Mouse (Mus musculus) natural killer cell, adult 2 months (primary cell): ENCODE measurements around the gene Ado.

Experiments used
- DNase-seq, 2 experiments: peaks; one replicate each; pipeline ENCODE4 v3.0.0; 2022; ENCODE audit warnings: low spot score in 2 of 2

The Ado gene

DNA sequence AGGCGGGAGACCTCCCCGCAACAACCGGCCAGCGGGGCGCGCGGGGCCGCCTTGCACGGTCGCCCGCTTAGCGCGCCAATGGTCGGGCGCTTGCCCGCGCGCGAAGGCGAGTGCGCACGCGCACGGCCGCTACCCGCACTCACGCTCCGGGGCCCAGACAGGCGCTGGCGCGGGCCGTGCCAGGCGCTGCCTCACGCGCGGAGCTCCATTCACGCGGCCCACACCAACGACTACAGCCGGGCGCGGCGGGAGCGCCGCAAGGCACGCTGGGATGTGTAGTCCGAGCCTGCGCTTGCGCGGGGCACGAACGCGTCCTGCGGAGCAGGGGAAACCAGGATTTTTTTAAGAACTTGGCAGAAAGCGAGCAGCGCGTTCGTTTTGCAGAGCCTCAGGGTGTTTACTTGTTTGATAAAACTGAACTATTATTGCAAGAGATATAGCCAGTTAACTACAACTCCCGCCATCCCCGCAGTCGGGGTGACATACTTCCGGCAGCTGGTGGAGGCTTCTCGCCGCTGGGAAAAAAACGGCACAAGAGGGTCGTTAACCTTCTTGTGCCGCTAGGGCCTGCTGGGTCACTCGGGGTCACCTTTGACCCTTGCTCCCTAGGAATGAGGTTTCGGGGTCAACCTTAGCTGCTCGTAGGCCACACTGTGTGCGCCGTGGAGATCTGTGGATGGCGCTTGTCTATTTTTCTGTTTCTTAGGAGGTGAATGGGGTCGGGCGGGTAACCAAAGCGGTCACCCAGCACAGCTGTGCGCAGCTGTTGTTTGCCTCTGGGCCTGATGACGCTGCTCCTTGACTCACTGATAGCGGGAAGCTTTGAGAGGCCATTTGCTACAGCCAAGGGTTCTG lies at the start of gene Ado:
TSS of gene Ado (minus strand) at position 79 of the 855 bp plus-strand sequence.
- DNase-seq, result peak; percentile 81 to 82

DNA sequence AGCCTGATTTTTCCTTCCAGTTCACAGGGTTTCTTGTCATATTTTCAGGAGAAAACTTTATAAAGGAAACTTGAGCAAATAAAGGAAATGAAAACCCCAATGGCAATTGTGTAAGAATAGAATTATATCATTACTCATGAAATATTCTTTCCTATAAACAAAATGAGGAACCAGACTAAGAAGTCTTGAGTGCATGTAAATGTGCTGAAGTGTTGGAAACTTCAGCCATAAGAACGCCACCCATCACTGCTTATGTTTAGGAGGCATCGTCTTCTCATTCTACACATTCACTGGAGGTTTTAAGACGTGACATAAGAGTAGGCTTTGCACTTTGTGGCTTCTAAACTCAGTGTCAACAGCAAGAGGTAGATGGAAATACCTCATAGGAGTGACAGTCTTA lies 46.5 kb upstream of the Ado start:
- DNase-seq, result no peak

DNA sequence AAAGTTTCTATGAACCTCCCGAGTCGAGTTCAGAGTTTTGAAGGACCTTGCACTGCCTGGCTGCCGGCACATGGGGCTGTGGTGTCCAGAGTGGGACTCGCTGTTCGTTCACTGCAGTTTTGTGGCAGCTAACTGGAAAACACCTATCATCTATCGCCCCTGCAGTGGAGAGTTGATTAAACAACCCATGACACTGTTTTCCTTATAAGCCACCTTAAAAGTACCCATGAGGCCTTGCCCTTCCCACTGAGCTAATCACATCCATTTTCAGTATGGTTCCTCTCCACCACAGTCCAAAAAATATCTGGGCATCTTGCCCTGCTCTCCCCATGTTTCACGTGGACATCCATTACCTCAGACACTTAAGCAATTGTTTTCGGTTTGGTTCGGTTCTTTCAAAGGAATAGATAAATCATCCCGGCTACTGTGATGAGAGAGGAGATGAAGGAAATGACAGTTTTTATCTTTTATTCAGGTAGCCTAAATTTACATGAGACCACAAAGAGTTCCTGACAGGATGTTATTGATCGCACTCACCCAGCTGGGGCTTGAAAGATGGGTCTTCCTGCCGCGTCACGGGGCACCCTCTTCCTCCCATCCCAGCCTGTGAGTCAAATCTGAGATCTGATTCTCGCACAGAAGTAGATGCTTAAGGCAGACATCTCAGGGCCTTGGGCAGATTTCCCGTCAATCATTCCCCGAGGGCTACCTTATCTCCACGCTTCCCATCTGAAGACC lies 37.3 kb upstream of the Ado start:
- DNase-seq, result peak; percentile 45 to 68

DNA sequence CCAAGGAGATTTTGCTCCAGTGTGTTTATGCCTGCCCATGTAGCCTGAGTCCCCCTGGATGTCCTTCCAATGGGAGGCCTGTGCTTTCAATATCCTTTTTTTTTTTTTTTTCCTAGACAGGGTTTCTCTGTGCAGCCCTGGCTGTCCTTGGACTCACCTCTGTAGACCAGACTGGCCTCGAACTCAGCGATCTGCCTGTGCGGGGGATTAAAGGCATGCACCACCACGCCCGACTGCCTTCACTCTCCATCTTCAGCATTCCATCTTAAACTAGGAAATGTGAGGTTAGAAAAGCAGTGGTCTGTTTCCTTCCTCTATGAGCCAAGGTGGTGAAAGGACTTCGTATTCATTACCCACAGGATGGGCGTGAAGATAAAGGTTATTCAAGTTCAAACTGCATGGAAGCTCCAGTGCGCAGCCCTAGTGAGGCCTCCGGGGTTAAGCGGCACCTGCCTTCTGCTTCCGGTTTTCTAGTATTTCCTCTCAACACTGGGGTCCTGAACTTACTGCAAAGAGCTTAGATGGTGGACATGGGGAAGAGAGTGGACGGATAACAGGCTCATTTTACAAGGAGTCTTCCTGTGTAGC lies 33.0 kb upstream of the Ado start:
- peak; percentile 63 for DNase-seq

DNA sequence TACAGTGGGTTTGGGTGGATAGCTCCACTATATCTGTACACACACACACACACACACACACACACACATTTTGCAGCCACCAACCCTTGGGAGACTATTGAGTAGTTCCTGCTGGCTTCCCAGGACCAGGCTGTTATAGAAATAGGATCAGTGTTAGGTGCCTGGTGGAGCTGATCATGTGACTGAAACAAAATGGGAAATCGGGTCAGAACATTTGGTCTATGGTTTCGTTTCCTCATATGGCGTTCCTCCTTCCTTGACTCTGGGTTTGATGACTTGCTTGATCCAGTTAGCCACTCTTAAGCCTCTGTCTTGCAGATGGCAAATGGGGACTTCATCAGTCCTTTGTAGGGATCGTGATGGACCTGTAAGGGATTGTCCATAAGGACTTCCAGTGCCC lies 31.1 kb upstream of the Ado start:
- DNase-seq, result no peak

DNA sequence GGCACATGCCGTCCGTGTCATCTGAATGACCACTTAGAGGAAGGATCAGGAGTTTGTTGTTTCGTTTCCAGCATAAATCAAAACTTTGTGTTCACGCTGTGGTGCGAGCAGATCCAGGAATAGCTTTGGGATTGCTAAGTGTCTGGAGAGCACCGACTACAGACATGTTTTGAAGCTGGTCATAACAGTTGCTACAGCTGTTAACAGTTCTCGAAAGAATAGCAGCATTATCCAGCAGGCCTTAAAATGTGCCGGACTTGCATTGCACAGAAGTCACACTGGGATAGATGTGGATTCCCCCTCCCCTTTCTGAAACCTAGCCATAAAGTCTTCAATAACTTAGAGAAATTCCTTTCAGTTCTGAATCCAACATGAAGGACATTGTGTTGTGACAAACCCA lies 24.6 kb upstream of the Ado start:
- DNase-seq, result no peak

DNA sequence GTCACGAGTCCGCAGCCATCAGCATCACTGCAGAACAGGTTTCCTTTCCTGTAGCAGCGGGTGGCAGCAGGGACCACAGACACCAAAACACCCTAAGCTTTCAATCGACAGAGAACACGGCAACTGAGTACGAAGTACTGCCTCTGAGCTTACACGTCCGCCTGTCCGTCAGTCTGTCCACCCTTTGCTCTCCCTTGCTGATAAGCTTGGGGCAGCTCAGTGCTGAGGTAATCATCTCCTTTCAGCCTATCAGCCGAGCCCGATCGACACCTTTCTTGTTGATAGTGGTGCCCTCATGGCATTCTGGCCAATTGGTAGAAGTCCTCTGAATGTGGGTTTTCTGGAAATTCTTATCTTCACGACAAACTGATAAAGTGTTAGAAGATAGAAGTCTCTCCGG lies 22.7 kb upstream of the Ado start:
- no peak for DNase-seq

DNA sequence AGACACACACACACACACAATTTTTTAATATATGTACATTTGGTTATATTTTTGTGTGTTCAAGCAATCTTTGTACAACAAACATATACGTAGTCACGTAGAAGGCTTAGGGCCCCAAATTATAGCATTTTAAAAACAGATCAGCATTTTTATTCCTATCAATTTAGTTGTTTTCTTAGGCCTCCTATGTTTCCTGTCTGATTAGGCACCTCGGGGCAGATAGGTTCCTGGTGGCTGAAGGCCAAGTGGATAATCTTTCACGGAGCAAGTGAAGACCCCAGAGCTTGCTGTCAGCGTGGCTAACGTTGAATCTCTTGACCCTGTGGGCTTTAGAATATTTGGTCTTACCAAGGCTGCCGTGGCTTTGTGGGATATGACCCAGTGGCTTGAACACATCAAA lies 20.8 kb upstream of the Ado start:
- no peak for DNase-seq

DNA sequence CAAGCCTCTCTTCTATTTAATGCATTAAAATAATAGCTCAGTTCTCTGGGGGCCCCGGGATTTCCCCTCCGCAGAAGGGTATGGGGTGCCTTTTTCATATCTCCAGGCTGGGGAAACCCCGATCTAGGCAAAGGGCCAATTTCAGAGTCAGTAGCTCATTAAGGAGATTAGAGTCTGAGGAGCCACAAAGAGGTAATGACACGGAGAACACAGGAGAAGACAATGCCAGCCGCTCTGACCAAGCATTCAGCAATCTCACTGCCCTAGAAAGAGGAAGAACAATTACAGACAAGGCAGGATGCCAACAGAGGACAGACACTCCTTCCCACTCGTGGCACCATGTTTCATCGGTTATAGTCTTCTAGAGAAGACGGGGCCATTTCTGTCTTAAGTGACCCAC lies 17.3 kb upstream of the Ado start:
- DNase-seq, result peak; percentile 27 to 40

DNA sequence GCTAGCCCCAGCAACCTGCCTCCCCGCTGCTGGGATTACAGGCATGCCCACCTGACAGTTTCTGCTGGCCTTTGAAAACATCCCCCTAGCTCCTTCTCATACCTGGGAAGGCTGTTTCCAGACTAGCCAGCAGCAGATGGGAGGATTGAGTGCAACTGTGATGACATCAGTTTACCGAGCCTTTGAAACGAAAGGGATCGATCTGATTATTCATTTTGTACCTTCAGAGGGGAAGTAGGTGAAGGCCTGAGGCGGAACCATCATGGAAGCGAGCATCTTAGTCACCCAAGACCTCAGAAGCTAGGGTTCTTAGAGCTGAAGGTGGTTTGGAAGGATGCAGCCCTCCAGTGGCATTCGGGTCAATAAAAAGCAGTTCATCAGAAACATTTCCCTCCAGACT lies 15.8 kb upstream of the Ado start:
- no peak for DNase-seq

DNA sequence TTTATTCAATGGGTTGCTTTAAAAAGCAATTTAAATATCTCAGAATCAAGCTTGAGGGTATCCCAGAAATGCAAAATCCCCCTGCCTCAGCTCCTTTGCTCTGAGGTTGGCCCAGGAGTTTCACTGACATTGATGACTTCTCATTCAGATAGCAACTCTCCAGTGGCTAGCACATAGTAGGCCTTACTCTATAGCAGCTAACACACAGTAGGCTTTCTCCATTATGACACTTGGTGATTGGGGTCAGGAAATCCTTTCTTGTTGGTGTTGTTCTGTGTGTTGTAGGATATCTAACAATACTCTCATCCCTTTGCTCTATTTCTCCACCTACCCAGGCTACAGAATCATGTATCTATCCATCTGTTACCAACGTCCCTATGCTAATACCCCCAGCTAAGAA lies 12.4 kb upstream of the Ado start:
- no peak for DNase-seq

DNA sequence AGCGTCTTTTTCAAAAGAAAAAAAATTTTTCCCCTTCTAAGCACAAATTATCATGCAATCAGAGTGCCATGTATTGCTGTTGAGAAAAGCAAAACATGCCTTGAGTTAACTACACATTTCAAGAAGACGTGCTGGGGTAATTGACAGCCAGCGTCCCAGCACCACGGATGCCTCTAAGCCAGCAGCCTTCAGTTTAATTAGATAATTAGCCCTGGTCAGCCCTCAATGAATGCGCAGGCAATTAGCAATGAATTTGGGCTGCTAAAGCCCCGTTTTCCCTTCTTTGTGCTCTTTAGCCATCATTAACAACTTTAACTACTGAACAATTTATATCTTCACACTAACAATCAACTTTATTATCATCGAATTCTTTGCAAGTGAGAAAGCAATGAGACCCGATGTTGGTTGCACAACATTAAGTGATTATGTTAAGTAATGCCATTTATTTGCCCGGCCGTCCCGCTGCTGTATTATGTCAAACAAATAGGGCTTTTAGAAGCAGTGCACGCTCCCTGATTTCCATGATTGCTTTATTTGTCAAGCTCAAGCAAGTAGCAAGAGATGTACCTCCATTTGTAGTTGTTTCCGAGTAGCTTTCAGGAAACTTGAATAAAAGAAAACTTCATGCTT lies 11.1 kb upstream of the Ado start:
- no peak for DNase-seq

DNA sequence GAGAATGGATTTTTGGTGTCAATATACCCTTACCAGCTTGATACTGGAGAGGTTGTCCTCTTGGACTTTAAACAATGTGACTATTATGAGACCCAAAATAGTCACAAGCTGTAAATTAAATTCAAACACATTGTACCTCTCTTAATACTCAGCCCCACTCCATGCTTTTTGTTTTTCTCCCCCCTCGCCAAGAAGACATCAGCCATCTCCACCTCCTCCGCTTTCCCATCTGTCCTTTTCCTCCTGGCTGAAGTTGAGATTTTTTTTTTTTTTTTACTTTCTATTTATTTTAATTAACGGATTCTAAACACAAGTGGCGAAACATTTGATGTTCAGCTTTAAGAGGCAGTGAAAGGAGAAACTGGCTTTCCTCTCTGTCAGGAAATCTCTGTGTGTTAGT lies 9.3 kb upstream of the Ado start:
- no peak for DNase-seq

DNA sequence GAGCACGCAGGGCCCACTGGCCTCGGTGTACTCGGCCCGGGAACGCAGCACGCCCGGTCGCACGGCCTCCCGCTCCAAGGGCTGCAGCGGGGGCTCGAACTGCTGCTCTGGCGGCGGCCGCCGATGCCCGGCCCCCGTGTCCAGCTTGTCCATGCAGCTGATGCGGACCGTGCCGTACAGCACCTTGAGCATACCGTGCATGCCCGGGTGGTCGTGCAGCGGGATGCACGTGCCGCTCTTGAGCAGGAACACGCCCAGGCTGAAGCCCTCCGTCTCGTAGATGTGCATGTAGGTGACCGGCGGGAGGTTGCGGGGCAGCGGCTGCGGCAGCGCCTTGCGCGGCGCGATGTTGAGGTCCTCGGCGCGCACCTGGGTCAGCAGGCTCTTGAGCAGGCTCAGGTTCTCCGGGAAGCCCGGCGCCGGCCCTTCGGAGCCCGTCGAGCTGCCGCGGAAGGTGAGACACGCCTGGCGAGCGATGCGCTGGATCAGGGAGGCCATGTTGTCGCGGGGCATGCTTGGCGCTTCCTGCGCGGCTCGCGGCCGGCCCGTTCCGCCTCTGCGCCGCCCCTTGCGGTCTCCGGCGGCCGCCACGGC lies 397 bp downstream of the Ado start:
- peak; percentile 38 to 46 for DNase-seq

DNA sequence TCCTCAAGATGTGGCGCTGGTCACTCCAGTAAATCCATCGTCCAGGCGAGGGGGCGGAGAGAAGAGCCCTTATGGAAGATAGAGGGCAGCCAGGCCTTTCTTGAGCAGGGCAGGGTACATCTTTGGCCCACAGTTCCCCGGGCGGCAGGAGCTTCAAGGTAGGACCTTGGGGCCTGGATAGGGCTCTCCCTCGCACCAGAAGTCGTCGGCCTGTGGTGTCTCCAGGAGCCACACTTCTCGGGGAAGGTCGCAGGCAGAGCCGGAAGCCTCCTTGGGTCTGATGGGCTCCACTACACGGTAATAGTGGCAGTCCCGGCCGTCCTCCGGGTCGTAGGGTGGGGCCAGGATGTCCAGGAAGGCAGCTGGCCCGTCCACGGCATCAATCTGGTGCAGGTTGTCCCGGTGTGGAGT lies 900 bp downstream of the Ado start:
- DNase-seq, result no peak

DNA sequence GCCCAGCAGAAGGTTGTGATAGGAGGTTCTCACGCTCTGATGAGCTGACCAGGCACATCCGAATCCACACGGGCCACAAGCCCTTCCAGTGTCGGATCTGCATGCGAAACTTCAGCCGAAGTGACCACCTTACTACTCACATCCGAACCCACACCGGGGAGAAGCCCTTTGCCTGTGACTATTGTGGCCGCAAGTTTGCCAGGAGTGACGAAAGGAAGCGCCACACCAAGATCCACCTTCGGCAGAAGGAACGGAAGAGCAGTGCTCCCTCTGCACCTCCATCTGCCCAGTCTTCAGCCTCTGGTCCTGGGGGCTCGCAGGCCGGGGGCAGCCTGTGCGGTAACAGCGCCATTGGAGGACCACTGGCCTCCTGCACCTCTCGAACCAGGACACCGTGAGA lies 8.2 kb downstream of the Ado start:
- no peak for DNase-seq

DNA sequence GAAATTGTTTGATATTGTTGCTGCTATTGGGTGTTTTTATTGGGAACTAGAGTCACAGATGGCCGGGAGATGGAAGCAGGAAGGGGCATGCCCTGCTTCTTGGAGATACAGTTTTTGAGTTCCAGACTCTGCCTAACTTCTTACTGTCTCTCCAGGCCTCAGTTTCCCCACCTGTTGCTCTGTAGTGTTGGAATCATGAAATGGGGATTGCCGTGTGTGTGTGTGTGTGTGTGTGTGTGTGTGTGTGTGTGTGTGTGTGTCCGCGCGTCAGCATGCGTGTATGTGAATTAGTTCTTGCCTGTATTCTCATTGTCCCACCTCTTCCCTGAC lies 9.4 kb downstream of the Ado start:
- DNase-seq, result no peak

DNA sequence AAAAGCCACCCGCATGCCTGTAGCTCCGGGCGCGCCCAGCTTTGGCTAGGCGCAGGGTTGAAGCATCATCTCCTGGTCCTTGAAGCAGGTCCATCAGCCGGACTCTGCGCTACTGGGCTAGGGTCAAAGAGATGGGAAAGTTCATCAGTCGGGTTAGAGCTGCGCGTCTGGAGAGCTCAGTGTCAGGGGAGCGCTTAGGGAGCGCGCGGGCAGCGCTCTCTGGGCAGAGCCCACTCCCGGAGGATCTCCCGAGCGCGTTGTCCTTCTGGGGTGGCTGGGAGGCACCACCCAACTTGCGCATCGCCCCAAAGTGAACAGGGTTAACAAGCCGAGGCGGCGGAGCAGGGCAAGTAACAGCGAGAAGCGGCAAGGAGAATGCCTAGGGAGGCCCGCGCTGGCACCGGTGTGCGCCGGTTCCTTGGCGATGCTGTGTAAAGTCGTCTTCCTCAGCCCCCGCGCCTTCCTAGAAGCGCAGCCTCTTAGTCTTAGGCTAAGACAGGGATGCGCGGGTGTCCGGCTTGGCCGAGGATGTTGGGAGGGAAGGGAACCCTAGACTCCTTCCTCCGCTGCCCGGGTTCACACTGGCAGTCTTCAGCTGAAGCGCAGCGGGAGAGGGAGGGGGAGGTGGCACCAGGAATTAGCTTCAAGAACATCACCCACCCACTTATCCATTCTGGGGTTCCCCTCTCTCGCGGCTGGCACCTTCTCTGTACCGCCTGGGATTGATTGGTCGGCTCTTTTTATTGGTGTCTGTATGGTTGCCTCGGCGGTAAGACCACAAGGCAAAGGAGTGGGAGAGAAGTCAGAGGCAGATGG lies 10.0 kb downstream of the Ado start:
- DNase-seq, result peak; percentile 7 to 24

DNA sequence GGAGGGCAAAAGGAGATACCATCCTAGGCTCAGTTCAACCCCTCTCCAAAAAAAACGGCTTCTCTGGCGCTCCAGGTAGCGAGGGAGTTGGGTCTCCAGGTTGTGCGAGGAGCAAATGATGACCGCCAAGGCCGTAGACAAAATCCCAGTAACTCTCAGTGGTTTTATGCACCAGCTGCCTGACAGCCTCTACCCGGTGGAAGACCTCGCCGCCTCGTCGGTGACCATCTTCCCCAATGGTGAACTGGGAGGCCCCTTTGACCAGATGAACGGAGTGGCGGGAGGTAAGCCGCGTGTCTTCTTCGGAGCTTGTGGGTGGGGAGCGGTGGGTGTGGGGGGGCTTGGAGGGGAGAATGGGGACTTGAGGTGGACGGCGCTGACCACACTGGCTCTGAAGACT lies 10.6 kb downstream of the Ado start:
- peak in 1 of 2 experiments; percentile 5 for DNase-seq

DNA sequence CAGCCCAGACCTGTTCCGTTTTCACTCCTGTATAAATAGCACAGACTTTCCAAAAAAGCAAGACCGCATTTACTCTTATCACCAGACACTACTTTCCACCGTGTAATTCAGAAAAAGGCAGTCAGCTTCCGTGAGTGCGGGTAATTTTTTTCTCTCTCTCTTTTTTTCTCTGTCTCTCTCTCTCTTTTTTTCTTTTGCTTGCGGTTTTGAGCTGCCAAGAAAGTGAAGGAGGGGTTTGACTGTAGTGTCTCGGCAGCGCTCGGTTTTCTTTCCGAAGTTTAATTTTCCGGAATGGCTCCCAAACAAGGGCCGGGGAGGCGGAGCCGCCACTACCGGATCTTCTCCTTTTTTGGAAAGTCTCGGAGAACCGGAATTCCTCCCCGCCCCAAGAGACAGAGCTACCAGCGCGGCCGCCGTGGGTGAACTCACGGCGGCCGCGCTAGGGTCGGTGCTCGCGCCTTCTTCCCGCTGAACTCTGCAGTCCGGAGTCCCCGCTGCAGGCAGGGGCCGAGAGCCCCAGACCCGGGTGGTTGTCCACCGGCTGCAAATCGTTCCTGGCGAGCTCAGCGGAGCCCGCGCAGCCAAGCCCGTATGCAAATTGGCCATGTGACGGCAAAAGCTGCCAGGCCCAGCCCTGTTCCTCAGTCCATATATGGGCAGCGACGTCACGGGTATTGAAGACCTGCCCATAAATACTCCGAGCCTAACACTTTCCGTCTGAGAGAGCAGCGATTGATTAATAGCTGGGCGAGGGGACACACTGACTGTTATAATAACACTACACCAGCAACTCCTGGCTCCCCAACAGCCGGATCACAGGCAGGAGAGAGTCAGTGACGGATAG lies 11.4 kb downstream of the Ado start:
- peak; percentile 94 for DNase-seq
